Mouse (Mus musculus) adrenal gland, adult 18-20 months (tissue): ENCODE data around the gene Batf. TPM values are rescaled to one million over a fixed set of nuclear protein-coding genes. Genes with fewer than 3 reads are reported as not detected.

Experiments used
- microRNA-seq, 2 experiments: library from miRNA; unstranded; fragments of <30 nt; microRNA quantifications; one replicate each; pipeline ENCODE4 v1.2.0; 2021; ENCODE audit warnings: borderline number of aligned reads in 2 of 2
- total RNA-seq, 2 experiments: library from RNA; stranded (reverse); gene quantifications; 1 replicate in 1 of 2; 2 replicates in 1 of 2; pipeline ENCODE4 v1.2.3; 2021

Gene Batf
- total RNA-seq, 2 experiments from 2014 or later: 0.99 to 1.5 TPM

Small RNAs within 50 kb of the gene (microRNA-seq; reads per million reads assigned to microRNA genes)
- 0.47 to 1.2 reads per million in 2 experiments for gene Gm47285

Other genes with a start within 250 kb of the Batf start
- gene Fos, start 212.8 kb upstream of the Batf start, total RNA-seq: 1 to 10 TPM; 2.9 to 4.3 TPM
- gene Jdp2, start 87.6 kb upstream of the Batf start, total RNA-seq: 10 to 100 TPM; 18.4 to 23.4 TPM
- gene Flvcr2, start 59.9 kb downstream of the Batf start, total RNA-seq: 1 to 10 TPM; 4.1 to 4.3 TPM
- 10 to 100 TPM; 26.9 to 29.4 TPM for gene Erg28, start 137.9 kb downstream of the Batf start, total RNA-seq
- 10 to 100 TPM; 19.2 to 20.2 TPM for gene Ttll5, start 138.0 kb downstream of the Batf start, total RNA-seq